8 mouse cellular contexts compared by ENCODE assay signal in genomic region chr13:90515773-90516503, GRCm38 (mm10).
DNase-seq lines count a peak whose midpoint lies in the region; ATAC-seq lines count a peak whose summit lies in the region.

No protein-coding gene starts in this region.

- H3K27ac ChIP-seq in intestine, embryonic 14.5 days (ENCODE audit: low read depth) = peak overlapping the region; percentile 88
- peak overlapping the region; percentile 84 for H3K27ac ChIP-seq in stomach, embryonic 15.5 days

- H3K4me1 ChIP-seq in intestine, embryonic 14.5 days (replicated peaks; ENCODE audit: control insufficient read depth, insufficient read depth, low read length) = peaks cover 3% of the 10 kb centered on the region
- peaks cover 4% of the 10 kb centered on the region; the same call in 1 of the 2 replicates for H3K4me1 ChIP-seq in stomach, embryonic 15.5 days

- no peaks in the 10 kb centered on the region for H3K27me3 ChIP-seq in intestine, embryonic 14.5 days (replicated peaks; ENCODE audit: control insufficient read depth, insufficient read depth, low read length)
- no peaks in the 10 kb centered on the region for H3K27me3 ChIP-seq in stomach, embryonic 15.5 days (replicated peaks)

- H3K4me3 ChIP-seq in intestine, embryonic 14.5 days (ENCODE audit: low read depth, low read length) = no peak overlapping the region
- no peak overlapping the region for H3K4me3 ChIP-seq in stomach, embryonic 15.5 days (replicated peaks)

- peak; percentile 92 for ATAC-seq in intestine, embryonic 14.5 days (replicated peaks; ENCODE audit: low FRiP score, low TSS enrichment, low read depth)
- ATAC-seq in megakaryocyte, adult 5-6 weeks (ENCODE audit: poor library complexity, severe bottlenecking) = peak; percentile 96
- peak; percentile 98 for ATAC-seq in stomach, embryonic 15.5 days (ENCODE audit: insufficient read depth, low FRiP score, low read depth)

- intact Hi-C loops in gastrocnemius, postnatal 14 days (cut with DNase I; ENCODE audit: low total_unique reads) = no loop called here

- no peaks in the 10 kb centered on the region for H3K36me3 ChIP-seq in intestine, embryonic 14.5 days (ENCODE audit: control insufficient read depth, insufficient read depth, low read length)
- H3K36me3 ChIP-seq in stomach, embryonic 15.5 days = no peaks in the 10 kb centered on the region

- no peaks in the 10 kb centered on the region for H3K9me3 ChIP-seq in intestine, embryonic 14.5 days (ENCODE audit: control insufficient read depth, low read length)
- no peaks in the 10 kb centered on the region for H3K9me3 ChIP-seq in stomach, embryonic 15.5 days

- peak; percentile 46 for DNase-seq in embryo, embryonic 11 days
- DNase-seq in embryo, embryonic 9.5 days (ENCODE audit: extremely low spot score) = no peak
- peak; percentile 6 for DNase-seq in cerebellum, adult 8-10 months
- peak; percentile 77 for DNase-seq in gastrocnemius, postnatal 14 days
- peak; percentile 84 for DNase-seq in intestine, embryonic 14.5 days (ENCODE audit: low spot score)
- peak; percentile 16 to 22 for DNase-seq in left cerebral cortex, adult 8-10 months (ENCODE audit: low spot score in 2 of 2)

- H3K4me2 ChIP-seq in intestine, embryonic 14.5 days (ENCODE audit: low read length) = no peak overlapping the region
- H3K4me2 ChIP-seq in stomach, embryonic 15.5 days = no peak overlapping the region

- WGBS in intestine, embryonic 14.5 days = 28% methylated on average over 3 of the region's 3 CpGs
- 29% methylated on average over 3 of the region's 3 CpGs for WGBS in stomach, embryonic 15.5 days

- H3K9ac ChIP-seq in intestine, embryonic 14.5 days (ENCODE audit: low read length) = no peak overlapping the region
- no peak overlapping the region for H3K9ac ChIP-seq in stomach, embryonic 15.5 days
